Mouse (Mus musculus) stomach, embryonic 14.5 days (tissue): ENCODE results near the gene Mrpl34. TPM values are rescaled to one million over a fixed set of nuclear protein-coding genes. Genes with fewer than 3 reads are reported as not detected.

Experiments used
- ATAC-seq: fragments of 200-750 bp; cut with Nextera tagmentation; 2 replicates; pipeline ENCODE4 v1.8.0; 2017; ENCODE audit warnings: low read depth, moderate TSS enrichment; ENCODE audit not compliant: insufficient number of reproducible peaks, insufficient read depth, low FRiP score
- H3K27ac ChIP-seq: fragments of 300-500 bp; sonication (generic); 2 replicates; pipeline ENCODE4 v1.5.1; 2014; ENCODE audit warnings: mild to moderate bottlenecking, low read length, moderate library complexity, mixed read lengths
- H3K27me3 ChIP-seq: fragments of 300-500 bp; sonication (generic); 2 replicates; pipeline ENCODE4 v1.6.1; 2014; ENCODE audit warnings: low read length, control low read depth, mixed read lengths; ENCODE audit not compliant: control insufficient read depth, insufficient read depth
- H3K36me3 ChIP-seq: fragments of 300-500 bp; sonication (generic); 2 replicates; pipeline ENCODE4 v1.6.1; 2014; ENCODE audit warnings: mild to moderate bottlenecking, control low read depth, low read length, moderate library complexity, mixed read lengths; ENCODE audit not compliant: control insufficient read depth, insufficient read depth
- H3K4me1 ChIP-seq: fragments of 300-500 bp; sonication (generic); 2 replicates; pipeline ENCODE4 v1.6.1; 2014; ENCODE audit warnings: low read length, control low read depth, mixed read lengths; ENCODE audit not compliant: control insufficient read depth, insufficient read depth
- H3K4me2 ChIP-seq: fragments of 300-500 bp; sonication (generic); replicated peaks from 2 replicates; pipeline ENCODE4 v1.6.1; 2014; ENCODE audit warnings: low read depth, low read length, control low read depth
- H3K4me3 ChIP-seq: fragments of 300-500 bp; sonication (generic); 2 replicates; pipeline ENCODE4 v1.5.1; 2014; ENCODE audit warnings: low read depth, low read length, control low read depth
- H3K9ac ChIP-seq: fragments of 300-500 bp; sonication (generic); replicated peaks from 2 replicates; pipeline ENCODE4 v1.6.1; 2014; ENCODE audit warnings: low read depth, mild to moderate bottlenecking, control low read depth, low read length, moderate library complexity, mixed read lengths
- H3K9me3 ChIP-seq: fragments of 300-500 bp; sonication (generic); 2 replicates; pipeline ENCODE4 v1.6.1; 2016; ENCODE audit warnings: low read depth, low read length, control low read depth; ENCODE audit not compliant: control insufficient read depth
- WGBS: fragments of 180-500 bp; shearing (Covaris S2); extraction: QIAGEN DNeasy Blood & Tissue Kit; methylation state at CpG from one replicate; pipeline ENCODE4 v1.1.7; 2014; 5-methylcytosine and 5-hydroxymethylcytosine counted together
- polyA plus RNA-seq: library from polyadenylated mRNA; unstranded; fragments of >200 nt; fragmentation: Nextera tagmentation; extraction: Ambion mirVana; gene quantifications from 2 replicates; pipeline ENCODE4 v1.2.1, GENCODE M21; 2014

Mrpl34 gene
- polyA plus RNA-seq, 1 experiment from 2014 or later, result 154 TPM

GRCm38 (mm10) chr8:71505326-71505725 is 40.6 kb downstream of the Mrpl34 start:
- no peak for ATAC-seq
- no peaks in the 10 kb centered on the region for H3K9me3 ChIP-seq
- no peak overlapping the region for H3K9ac ChIP-seq
- no peaks in the 10 kb centered on the region for H3K4me1 ChIP-seq
- no peaks in the 10 kb centered on the region for H3K36me3 ChIP-seq
- no peak overlapping the region for H3K27ac ChIP-seq
- no peak overlapping the region for H3K4me3 ChIP-seq
- 93% methylated on average over 4 of the region's 4 CpGs for WGBS
- peaks cover 22% of the 10 kb centered on the region for H3K27me3 ChIP-seq
- no peak overlapping the region for H3K4me2 ChIP-seq

GRCm38 (mm10) chr8:71505979-71506378 is 41.2 kb downstream of the Mrpl34 start:
- Histone ChIP-seq H3K4me1 (no peaks in the 10 kb centered on the region), H3K4me3 (no peak overlapping the region), H3K27ac (no peak overlapping the region), H3K4me2 (no peak overlapping the region), H3K9ac (no peak overlapping the region), H3K36me3 (no peaks in the 10 kb centered on the region), H3K9me3 (no peaks in the 10 kb centered on the region), H3K27me3 (peaks cover 22% of the 10 kb centered on the region)
- 75% methylated on average over 4 of the region's 4 CpGs for WGBS
- ATAC-seq, result no peak

GRCm38 (mm10) chr8:71507589-71508104 is 42.9 kb downstream of the Mrpl34 start:
- Histone ChIP-seq H3K27me3 (peaks cover 22% of the 10 kb centered on the region), H3K9ac (0 out of 2 replicates have a peak overlapping the region, but pooled peaks have one; percentile 11), H3K9me3 (no peaks in the 10 kb centered on the region), H3K27ac (no peak overlapping the region), H3K4me1 (no peaks in the 10 kb centered on the region), H3K36me3 (no peaks in the 10 kb centered on the region), H3K4me2 (peak overlapping the region; percentile 61), H3K4me3 (peak overlapping the region; percentile 40)
- under 1% methylated on average over 61 of the region's 61 CpGs for WGBS
- peak; percentile 74; the same call in 1 of the 2 replicates for ATAC-seq

GRCm38 (mm10) chr8:71509316-71509715 is 44.6 kb downstream of the Mrpl34 start:
- no peak for ATAC-seq
- H3K4me2 ChIP-seq, result 0 out of 2 replicates have a peak overlapping the region, but pooled peaks have one; percentile 20
- no peaks in the 10 kb centered on the region for H3K9me3 ChIP-seq
- no peak overlapping the region for H3K4me3 ChIP-seq
- H3K4me1 ChIP-seq, result no peaks in the 10 kb centered on the region
- WGBS, result 71% methylated on average over 2 of the region's 2 CpGs
- peaks cover 22% of the 10 kb centered on the region for H3K27me3 ChIP-seq
- no peak overlapping the region for H3K27ac ChIP-seq
- no peak overlapping the region for H3K9ac ChIP-seq
- H3K36me3 ChIP-seq, result no peaks in the 10 kb centered on the region

- H3K36me3 ChIP-seq, result no peaks in the 10 kb centered on the region
- no peak within 1 kb of the TSS for H3K27ac ChIP-seq
- no peak for ATAC-seq
- H3K4me2 ChIP-seq, result no peak within 1 kb of the TSS
- H3K4me1 ChIP-seq, result no peaks in the 10 kb centered on the region
- peak within 1 kb of the TSS; percentile 8; the same call in 1 of the 2 replicates for H3K4me3 ChIP-seq
- H3K9ac ChIP-seq, result no peak within 1 kb of the TSS
- no peaks in the 10 kb centered on the region for H3K9me3 ChIP-seq
- peaks cover 16% of the 10 kb centered on the region for H3K27me3 ChIP-seq
- 26% methylated on average over 14 of the region's 14 CpGs for WGBS
Measured at GRCm38 (mm10) chr8:71511644-71512043, 46.9 kb downstream of the Mrpl34 start, which contains the start of gene Plvap. TSS of gene Plvap (minus strand) at chr8:71511752.

- Histone ChIP-seq H3K4me2 (no peak overlapping the region), H3K4me3 (no peak overlapping the region), H3K9me3 (no peaks in the 10 kb centered on the region), H3K27ac (no peak overlapping the region), H3K4me1 (no peaks in the 10 kb centered on the region), H3K27me3 (peaks cover 2% of the 10 kb centered on the region), H3K9ac (no peak overlapping the region), H3K36me3 (no peaks in the 10 kb centered on the region)
- no peak for ATAC-seq
- WGBS, result 72% methylated on average over 15 of the region's 15 CpGs
Measured at GRCm38 (mm10) chr8:71513018-71513754, 48.4 kb downstream of the Mrpl34 start.

- WGBS, result 69% methylated on average over 5 of the region's 5 CpGs
- no peak for ATAC-seq
- Histone ChIP-seq H3K27ac (no peak overlapping the region), H3K4me1 (no peaks in the 10 kb centered on the region), H3K9me3 (no peaks in the 10 kb centered on the region), H3K9ac (no peak overlapping the region), H3K4me3 (no peak overlapping the region), H3K36me3 (no peaks in the 10 kb centered on the region), H3K4me2 (no peak overlapping the region), H3K27me3 (no peaks in the 10 kb centered on the region)
Measured at GRCm38 (mm10) chr8:71515043-71515442, 50.3 kb downstream of the Mrpl34 start.
